Mouse (Mus musculus): ENCODE data around the gene Rtn1.
A peak's percentile ranks its signal among the peaks of the same experiment; 100 is the strongest.

Gene Rtn1

GRCm38 (mm10) chr12:72232176-72232575 is 176.7 kb downstream of the Rtn1 start:
- DNase-seq (ENCODE audit: low read depth, low spot score): no peak

- DNase-seq (ENCODE audit: low read depth, low spot score): no peak
Observed at GRCm38 (mm10) chr12:72229451-72230196, 179.2 kb downstream of the Rtn1 start.

GRCm38 (mm10) chr12:72227731-72228130 is 181.1 kb downstream of the Rtn1 start:
- DNase-seq (ENCODE audit: low read depth, low spot score): no peak

- DNase-seq (ENCODE audit: low read depth, low spot score): no peak
Observed at GRCm38 (mm10) chr12:72225371-72225770, 183.5 kb downstream of the Rtn1 start.

GRCm38 (mm10) chr12:72223557-72224102 is 185.2 kb downstream of the Rtn1 start:
- no peak for DNase-seq (ENCODE audit: low read depth, low spot score)

- no peak for DNase-seq (ENCODE audit: low read depth, low spot score)
Observed at GRCm38 (mm10) chr12:72213554-72213953, 195.3 kb downstream of the Rtn1 start.

GRCm38 (mm10) chr12:72200828-72201227 is 208.0 kb downstream of the Rtn1 start:
- no peak for DNase-seq (ENCODE audit: low read depth, low spot score)

GRCm38 (mm10) chr12:72197925-72198486 is 210.8 kb downstream of the Rtn1 start:
- DNase-seq (ENCODE audit: low read depth, low spot score): peak; percentile 49

- no peak for DNase-seq (ENCODE audit: low read depth, low spot score)
Observed at GRCm38 (mm10) chr12:72197434-72197833, 211.4 kb downstream of the Rtn1 start.

GRCm38 (mm10) chr12:72184929-72185328 is 223.9 kb downstream of the Rtn1 start, which contains the start of gene Ccdc175:
TSS of gene Ccdc175 (minus strand) at chr12:72185029.
- no peak for DNase-seq (ENCODE audit: low read depth, low spot score)

- no peak for DNase-seq (ENCODE audit: low read depth, low spot score)
Observed at GRCm38 (mm10) chr12:72179561-72179960, 229.3 kb downstream of the Rtn1 start.

- no peak for DNase-seq (ENCODE audit: low read depth, low spot score)
Observed at GRCm38 (mm10) chr12:72178322-72178721, 230.5 kb downstream of the Rtn1 start.
